Mouse (Mus musculus) hindbrain, embryonic 15.5 days (tissue): ENCODE data around the gene Fhl1. TPM values are rescaled to one million over a fixed set of nuclear protein-coding genes. Genes with fewer than 3 reads are reported as not detected.

Experiments used
- ATAC-seq: fragments of 200-750 bp; cut with Nextera tagmentation; 2 replicates; pipeline ENCODE4 v1.8.0; 2017; ENCODE audit warnings: low read depth, moderate number of reproducible peaks, moderate TSS enrichment; ENCODE audit not compliant: low FRiP score
- H3K27ac ChIP-seq: fragments of 300-500 bp; sonication (generic); replicated peaks from 2 replicates; pipeline ENCODE4 v1.5.1; 2015; ENCODE audit warnings: mild to moderate bottlenecking, inconsistent platforms
- H3K27me3 ChIP-seq: fragments of 300-500 bp; sonication (generic); 2 replicates; pipeline ENCODE4 v1.6.1; 2015; ENCODE audit warnings: control low read depth, inconsistent platforms
- H3K36me3 ChIP-seq: fragments of 300-500 bp; sonication (generic); 2 replicates; pipeline ENCODE4 v1.6.1; 2015; ENCODE audit warnings: control low read depth, inconsistent platforms
- H3K4me1 ChIP-seq: fragments of 300-500 bp; sonication (generic); replicated peaks from 2 replicates; pipeline ENCODE4 v1.6.1; 2015; ENCODE audit warnings: control low read depth, inconsistent platforms
- H3K4me2 ChIP-seq: fragments of 300-500 bp; sonication (generic); 2 replicates; pipeline ENCODE4 v1.6.1; 2015; ENCODE audit warnings: moderate library complexity, mild to moderate bottlenecking, inconsistent platforms
- H3K4me3 ChIP-seq: fragments of 300-500 bp; sonication (generic); 2 replicates; pipeline ENCODE4 v1.5.1; 2015; ENCODE audit warnings: mild to moderate bottlenecking, inconsistent platforms
- H3K9ac ChIP-seq: fragments of 300-500 bp; sonication (generic); 2 replicates; pipeline ENCODE4 v1.6.1; 2015; ENCODE audit warnings: inconsistent platforms
- H3K9me3 ChIP-seq: fragments of 300-500 bp; sonication (generic); 2 replicates; pipeline ENCODE4 v1.6.1; 2016; ENCODE audit warnings: control low read depth, inconsistent platforms
- WGBS: fragments of 180-500 bp; shearing (Covaris S2); methylation state at CpG from one replicate; pipeline ENCODE4 v1.1.7; 2015; 5-methylcytosine and 5-hydroxymethylcytosine counted together
- polyA plus RNA-seq: library from polyadenylated mRNA; unstranded; fragments of >200 nt; fragmentation: Nextera tagmentation; extraction: Ambion mirVana; gene quantifications from 2 replicates; pipeline ENCODE4 v1.2.1, GENCODE M21; 2015

The Fhl1 gene
- polyA plus RNA-seq, 1 experiment from 2014 or later: 182 TPM

DNA sequence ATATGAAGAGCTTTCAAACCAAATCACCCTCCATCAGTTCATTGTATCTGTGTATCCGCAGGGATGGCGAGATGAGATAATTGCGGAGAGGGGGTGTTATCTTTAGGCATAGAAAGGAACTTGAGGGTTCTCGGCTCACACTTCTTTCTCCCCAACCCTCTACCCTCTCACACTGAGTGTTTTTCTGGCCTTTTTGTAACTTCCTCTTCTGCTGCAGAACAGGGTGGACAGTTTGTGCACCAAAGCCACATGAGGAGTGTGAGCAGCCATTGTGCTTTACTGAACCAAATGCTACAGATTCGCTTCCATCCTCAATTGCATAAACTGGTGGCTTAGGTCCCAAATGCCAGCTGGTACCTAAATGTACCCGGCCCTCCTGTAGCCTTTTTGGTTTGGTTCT, 104.3 kb downstream of the Fhl1 start:
- 94% methylated on average over 6 of the region's 6 CpGs for WGBS
- Histone ChIP-seq H3K36me3 (no peaks in the 10 kb centered on the region), H3K4me1 (no peaks in the 10 kb centered on the region), H3K9ac (no peak overlapping the region), H3K4me2 (no peak overlapping the region), H3K4me3 (no peak overlapping the region), H3K27ac (no peak overlapping the region), H3K27me3 (no peaks in the 10 kb centered on the region), H3K9me3 (no peaks in the 10 kb centered on the region)
- no peak for ATAC-seq

DNA sequence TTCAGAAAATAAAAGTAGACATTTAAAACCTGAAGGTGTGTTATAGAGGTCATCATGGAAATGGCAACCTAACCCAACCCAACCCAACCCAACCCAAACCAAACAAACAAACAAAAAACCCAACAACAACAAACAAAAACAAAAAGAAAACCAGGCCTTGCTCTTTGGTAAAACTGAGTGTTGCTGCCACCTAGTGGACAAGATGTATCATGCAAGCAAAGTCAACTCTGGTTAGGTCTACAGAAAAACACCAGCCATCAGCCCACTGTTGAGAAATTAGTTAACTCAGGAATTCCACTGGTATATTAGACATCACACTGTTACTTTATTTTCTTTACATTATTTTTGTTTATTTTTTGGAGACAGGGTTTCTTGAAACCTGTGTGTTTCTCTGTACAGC, 107.8 kb downstream of the Fhl1 start:
- no peak overlapping the region for H3K4me2 ChIP-seq
- no peaks in the 10 kb centered on the region for H3K27me3 ChIP-seq
- H3K9me3 ChIP-seq: no peaks in the 10 kb centered on the region
- H3K36me3 ChIP-seq: no peaks in the 10 kb centered on the region
- no peak overlapping the region for H3K27ac ChIP-seq
- no peak overlapping the region for H3K9ac ChIP-seq
- no peak overlapping the region for H3K4me3 ChIP-seq
- no peak for ATAC-seq
- H3K4me1 ChIP-seq: no peaks in the 10 kb centered on the region

DNA sequence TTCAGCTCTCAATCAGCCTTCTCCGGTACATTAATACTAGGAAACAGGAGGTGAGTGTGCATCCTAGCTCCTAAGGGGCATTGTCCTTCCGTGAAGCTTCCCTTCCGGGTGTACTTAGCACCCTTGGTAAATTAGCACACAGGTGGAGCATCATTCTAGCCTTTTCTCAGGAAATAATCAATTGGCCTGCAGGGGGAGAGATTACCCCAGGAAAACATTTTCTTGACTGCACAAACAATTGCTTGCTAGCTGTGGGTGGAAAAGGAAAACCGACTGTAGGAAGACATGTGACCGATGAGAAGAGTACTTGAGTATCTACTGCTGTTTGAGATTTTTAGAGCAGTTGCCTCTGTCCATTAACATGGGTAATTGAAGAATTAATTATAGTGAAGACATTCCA, 109.7 kb downstream of the Fhl1 start:
- WGBS: 61% methylated on average over 5 of the region's 5 CpGs
- ATAC-seq: no peak

More for the DNA sequence above, 109.7 kb downstream of the Fhl1 start:
- no peak overlapping the region for H3K27ac ChIP-seq
- H3K4me1 ChIP-seq: no peaks in the 10 kb centered on the region
- H3K27me3 ChIP-seq: no peaks in the 10 kb centered on the region
- H3K4me2 ChIP-seq: no peak overlapping the region
- no peaks in the 10 kb centered on the region for H3K36me3 ChIP-seq
- H3K9me3 ChIP-seq: no peaks in the 10 kb centered on the region
- H3K4me3 ChIP-seq: no peak overlapping the region
- no peak overlapping the region for H3K9ac ChIP-seq

Other genes starting within 250 kb of the Fhl1 start
- gene Gm10477, start 207.0 kb upstream of the Fhl1 start, polyA plus RNA-seq: not detected in 2 replicates
- not detected in 2 replicates for gene Gm648, start 182.2 kb upstream of the Fhl1 start, polyA plus RNA-seq
- gene Mmgt1, start 133.7 kb upstream of the Fhl1 start, polyA plus RNA-seq: 53.6 and 55.3 TPM in 2 replicates
- gene Slc9a6, start 122.0 kb upstream of the Fhl1 start, polyA plus RNA-seq: 67.9 and 70.8 TPM in 2 replicates
- 0.39 and 0.69 TPM in 2 replicates for gene Map7d3, start 90.5 kb downstream of the Fhl1 start, polyA plus RNA-seq
- gene Adgrg4, start 138.4 kb downstream of the Fhl1 start, polyA plus RNA-seq: not detected in 2 replicates